Mouse (Mus musculus) adrenal gland (tissue): ENCODE results near the gene Daam1.

Experiments
- intact Hi-C: fragments of 180-260 bp; cut with DNase I; formaldehyde crosslinking; loops from one replicate; pipeline ENCODE4 v1.15.1; 2025
- long read RNA-seq, 2 experiments: library from polyadenylated mRNA; unstranded; transcript quantifications; one replicate each; pipeline ENCODE4 v2.0.0; 2020; ENCODE audit warnings: borderline replicate concordance in 1 of 2; ENCODE audit not compliant: insufficient replicate concordance in 1 of 2

Gene Daam1
- long read RNA-seq, experiment 1, partial matches to known transcripts = 1 of 5 reads
- long read RNA-seq, experiment 1, other reads (novel, unspliced or antisense) = 4 of 5 reads
- long read RNA-seq, experiment 2, partial matches to known transcripts = 1 of 4 reads
- long read RNA-seq, experiment 2, other reads (novel, unspliced or antisense) = 3 of 4 reads

DNA sequence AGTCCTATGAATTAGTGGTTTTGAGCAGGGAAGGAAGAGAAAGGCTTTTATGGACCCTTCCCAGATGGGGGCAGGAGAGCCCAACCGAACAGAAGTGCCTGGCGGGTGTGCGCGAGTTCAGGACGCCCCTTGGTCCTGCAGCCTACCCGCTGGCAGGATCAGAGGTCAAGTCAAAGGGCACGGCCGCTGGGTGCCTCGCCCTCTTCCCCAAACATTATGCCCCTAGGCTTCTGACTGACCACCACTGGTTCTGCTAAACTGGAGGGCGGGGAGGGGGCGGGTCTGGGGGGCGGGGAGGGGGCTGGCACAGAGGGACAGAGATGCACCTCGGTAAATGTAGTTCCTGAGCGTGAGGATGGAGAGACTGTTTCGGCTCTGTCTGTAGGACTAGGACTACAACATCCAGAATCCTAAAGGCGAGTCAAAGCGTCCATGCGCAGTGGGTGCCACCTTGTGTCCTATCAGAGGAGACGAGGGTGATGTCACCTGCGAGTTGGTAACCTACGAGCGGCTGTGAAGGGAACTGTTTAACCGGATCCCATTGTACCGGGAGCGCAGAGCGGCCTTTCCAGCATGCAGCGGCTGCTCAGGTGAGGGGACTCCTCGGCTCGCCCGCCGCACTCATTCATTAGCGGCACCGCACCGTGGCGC, at the start of gene Daam1:
Gene Daam1 (plus strand): TSS at position 472 of the 651 bp plus-strand sequence.
- intact Hi-C loops = loop anchor here (2.0 to 5.0 kb wide), 3 partner anchors 57 to 216 kb away; no protein-coding TSS in a partner anchor

DNA sequence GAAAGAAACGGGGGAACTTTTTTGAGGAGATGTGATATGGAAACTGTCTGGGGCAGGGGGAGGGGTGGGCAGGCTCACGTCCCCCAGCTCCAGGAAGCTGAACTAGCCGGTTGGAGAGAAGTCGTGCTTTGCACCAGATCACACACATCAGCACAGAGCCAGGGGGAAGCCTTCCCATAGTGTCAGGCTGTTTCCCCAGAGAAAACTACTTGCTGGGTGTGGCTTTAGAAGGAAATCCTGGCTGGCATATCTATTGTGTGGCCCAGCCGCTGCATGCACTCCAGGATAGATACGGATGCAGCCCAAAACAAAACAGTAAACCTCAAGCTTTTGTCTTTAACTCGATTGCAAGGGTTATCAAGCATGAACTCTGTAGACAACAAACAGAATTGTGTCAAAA, 49.7 kb upstream of the Daam1 start:
- intact Hi-C loops = no loop called here

- intact Hi-C loops = no loop called here
Measured at GRCm38 (mm10) chr12:71783970-71784369, 46.9 kb upstream of the Daam1 start.

DNA sequence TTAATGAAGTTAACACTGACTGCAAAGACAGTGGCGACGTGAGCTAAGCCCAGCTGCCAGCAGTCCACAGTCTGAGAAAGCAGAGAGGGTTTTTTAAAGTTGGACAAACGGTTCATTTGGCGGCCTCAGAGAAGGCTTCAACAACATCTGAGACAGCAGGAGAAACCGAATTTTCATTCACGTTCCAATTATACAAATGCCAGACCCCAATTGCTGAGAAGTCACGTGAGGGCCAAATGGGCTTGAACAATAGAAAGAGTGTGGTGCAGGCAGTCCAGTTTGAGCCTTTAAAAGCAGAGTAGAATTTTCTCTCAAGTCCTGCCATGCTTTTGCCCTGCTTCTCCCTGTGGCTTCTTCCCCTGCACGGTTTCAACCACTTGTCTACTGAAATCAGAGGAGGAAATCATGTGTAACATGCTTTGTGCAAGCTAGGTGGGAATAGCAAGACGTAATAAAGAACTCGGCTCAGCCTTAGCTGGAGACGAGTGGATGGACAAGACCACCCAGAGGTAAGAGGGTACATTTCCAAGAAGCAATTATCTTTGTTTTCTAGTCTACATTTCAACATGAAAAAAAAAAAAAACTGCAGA, 46.1 kb upstream of the Daam1 start:
- intact Hi-C loops = no loop called here

- intact Hi-C loops = no loop called here
Measured at GRCm38 (mm10) chr12:71786521-71786920, 44.4 kb upstream of the Daam1 start.

GRCm38 (mm10) chr12:71788791-71789190, 42.1 kb upstream of the Daam1 start:
- intact Hi-C loops = no loop called here

DNA sequence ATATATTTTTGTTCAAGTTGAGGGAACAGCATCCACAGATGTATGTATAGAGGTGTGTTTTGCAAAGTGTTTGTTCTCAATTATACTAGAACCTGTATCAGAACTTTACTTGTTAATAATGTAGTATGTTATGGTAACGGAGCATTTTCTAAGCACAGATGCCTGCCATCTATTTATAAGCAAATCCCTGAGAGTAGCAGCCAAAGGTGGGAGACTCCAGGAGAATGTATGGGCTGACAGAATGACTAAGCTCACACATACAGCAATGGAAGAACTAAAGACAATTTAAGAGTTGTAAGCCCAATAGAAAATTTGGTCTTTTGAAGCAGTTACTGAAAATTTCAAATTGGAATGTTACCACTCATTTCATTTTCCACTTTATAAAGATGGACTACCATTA, 40.3 kb upstream of the Daam1 start:
- intact Hi-C loops = no loop called here

DNA sequence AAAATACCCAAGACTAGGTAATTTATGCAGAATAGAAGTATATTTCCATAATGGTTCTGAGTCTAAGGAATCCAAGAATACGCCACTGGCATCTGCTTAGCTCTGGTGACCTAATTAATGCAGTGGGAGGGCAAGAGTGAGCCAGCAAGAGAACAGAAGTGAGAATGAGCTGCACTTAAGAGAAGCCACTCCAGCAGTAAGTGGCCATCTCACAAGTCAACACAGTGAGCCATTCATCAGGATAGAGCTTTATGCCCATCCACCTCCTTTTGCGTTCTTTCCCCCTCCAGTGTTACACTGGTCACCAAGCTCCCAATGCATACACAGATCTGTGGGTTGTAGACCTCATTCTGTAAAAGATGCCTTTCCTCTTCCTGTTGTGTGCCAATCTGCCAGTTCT, 37.8 kb upstream of the Daam1 start:
- intact Hi-C loops = no loop called here

- intact Hi-C loops = no loop called here
Measured at GRCm38 (mm10) chr12:71795626-71796025, 35.3 kb upstream of the Daam1 start.

DNA sequence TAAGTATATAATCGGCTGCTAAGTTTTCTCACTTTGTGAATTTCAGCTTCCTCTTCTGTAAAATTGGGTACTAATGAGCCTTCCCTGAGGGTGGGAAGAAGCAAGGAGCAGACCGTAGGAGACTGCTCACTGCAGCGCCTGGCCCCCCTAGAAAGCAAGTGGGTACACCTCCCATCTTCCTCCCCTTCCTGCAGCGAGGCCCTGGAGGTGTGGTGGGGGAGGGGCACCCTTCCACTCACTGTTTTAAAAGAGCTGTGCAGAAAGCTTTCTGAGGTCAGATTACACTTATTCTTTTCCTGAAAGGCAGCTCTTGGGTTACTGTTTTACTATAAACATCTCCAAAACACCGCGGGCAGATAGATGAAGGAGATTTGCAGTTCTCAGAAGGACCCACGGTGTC, 34.4 kb upstream of the Daam1 start:
- intact Hi-C loops = no loop called here

GRCm38 (mm10) chr12:71807306-71807705, 23.6 kb upstream of the Daam1 start:
- intact Hi-C loops = no loop called here

DNA sequence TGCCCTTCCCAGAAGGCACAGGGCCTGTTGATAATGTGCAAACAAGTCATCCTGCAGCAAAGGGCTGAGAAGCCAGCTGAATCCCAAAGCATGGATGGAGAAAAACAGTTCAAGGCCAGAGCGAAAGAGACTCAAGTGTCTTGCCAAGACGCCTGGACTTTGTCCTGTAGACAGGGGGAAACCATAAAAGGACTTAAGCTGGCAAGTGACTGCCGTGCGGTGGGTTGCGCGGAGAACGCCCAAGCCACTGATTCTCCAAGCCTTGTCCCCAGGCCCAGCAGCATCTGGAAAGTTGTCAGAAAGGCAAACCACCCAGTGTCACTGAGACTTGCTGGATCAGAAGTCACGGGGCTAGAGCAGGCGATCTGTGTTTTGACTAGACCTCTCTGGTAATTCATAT, 22.2 kb upstream of the Daam1 start:
- intact Hi-C loops = no loop called here

GRCm38 (mm10) chr12:71809550-71809949, 21.3 kb upstream of the Daam1 start:
- intact Hi-C loops = no loop called here

GRCm38 (mm10) chr12:71812567-71812966, 18.3 kb upstream of the Daam1 start:
- intact Hi-C loops = no loop called here

DNA sequence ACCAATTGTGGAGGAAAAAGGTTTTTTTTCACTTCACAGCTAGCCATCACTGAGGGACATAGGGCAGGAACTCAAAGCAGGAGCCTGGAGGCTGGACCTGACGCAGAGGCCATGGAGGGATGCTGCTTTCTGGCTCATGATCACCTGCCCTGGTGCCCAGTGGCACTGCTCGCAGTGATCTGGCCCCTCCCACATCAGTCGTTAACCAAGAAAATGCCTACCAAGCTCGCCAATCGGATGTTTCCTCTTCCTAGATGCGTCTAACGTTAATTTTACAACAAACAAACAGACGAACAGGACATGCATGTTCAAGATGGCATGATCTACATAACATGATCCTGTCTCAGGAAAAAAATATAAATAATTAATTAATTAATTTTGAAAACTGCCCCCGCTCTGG, 17.6 kb upstream of the Daam1 start:
- intact Hi-C loops = no loop called here

GRCm38 (mm10) chr12:71813761-71814160, 17.1 kb upstream of the Daam1 start:
- intact Hi-C loops = no loop called here

DNA sequence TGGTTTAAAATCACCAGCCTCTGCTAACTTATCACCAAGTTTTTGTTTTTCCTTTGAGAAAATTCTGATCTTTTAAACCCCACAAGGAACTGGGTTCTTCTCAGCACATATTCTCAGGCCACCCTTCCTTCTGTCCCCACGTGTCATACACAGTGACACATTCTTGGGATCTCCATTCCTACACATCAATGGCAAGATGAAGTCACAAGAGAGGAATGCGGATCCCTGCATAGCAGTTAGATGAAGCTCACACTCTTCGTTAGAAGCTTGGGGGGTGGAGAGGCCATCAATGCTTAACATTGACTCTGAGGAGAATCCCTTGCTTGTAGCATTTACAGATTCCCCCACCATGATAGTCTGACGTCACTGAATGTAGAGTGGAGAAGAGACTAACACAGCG, 10.8 kb upstream of the Daam1 start:
- intact Hi-C loops = no loop called here

- intact Hi-C loops = no loop called here
Measured at GRCm38 (mm10) chr12:71821272-71821671, 9.6 kb upstream of the Daam1 start.

- intact Hi-C loops = no loop called here
Measured at GRCm38 (mm10) chr12:71821743-71822142, 9.1 kb upstream of the Daam1 start.

GRCm38 (mm10) chr12:71824927-71825326, 6.0 kb upstream of the Daam1 start:
- intact Hi-C loops = no loop called here

DNA sequence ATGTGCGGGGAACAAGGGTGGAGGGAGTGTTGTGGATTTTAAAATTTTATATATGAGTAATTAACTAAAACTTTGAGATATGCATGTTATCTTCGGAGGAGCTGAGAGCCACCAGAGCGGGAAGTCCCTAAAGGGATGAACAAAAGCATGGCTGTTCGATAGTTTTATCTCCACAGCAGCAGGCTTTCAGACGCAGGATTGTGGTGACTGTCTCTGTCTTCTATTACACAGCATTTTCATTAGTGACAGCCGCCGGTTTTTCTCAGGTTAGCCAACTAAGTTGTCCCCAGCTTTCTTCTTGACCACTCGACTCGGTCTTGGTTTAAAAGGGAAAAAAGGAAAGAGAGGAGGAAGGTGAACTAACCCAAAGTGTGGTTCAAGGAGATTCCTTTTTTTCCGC, 739 bp upstream of the Daam1 start:
- intact Hi-C loops = loop anchor here (2.0 to 5.0 kb wide), 3 partner anchors 57 to 217 kb away; no protein-coding TSS in a partner anchor

DNA sequence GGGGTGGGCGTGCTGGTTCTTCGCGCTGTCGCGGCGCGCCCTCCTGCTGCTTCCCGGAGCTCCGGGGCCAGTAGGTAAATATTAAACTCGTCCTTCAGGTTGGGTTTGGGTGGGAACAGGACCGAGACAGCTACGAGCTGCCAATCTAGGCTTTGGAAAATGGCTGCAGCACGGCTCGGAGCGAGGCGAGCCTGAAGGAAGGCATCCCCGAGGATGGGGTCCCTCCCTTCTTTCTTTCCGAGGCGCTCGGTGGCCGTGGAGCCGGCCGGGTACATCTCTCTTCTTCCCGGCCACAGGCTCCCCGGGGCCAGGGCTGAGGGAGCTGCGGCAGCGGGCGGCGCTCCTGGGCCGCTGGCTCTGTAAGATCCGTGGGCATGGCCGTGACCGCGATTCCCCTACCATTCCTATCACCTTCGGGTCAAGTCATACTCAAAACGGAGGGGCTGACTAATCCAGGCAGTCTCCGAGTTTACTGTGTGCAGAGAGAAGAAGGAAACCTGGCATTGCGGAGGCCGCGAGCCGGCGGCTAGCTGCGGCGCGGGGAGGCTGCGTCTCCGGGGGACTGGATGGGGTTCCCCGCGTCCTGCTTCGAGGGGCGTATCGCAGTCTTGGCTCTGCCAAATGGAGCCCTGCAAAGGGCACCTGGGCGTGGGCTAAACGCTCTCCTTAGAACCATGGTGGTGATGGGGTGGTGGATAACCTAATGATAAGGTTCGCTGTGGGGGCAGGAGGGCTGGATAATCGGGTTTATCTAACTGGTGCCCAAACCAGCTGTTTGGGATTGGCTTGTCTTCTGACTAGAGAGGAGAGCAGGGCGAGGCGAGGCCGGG, 595 bp downstream of the Daam1 start:
- intact Hi-C loops = loop anchor here (2.0 to 5.0 kb wide), 3 partner anchors 56 to 215 kb away; no protein-coding TSS in a partner anchor
